ENCODE assay signal across 33 mouse cellular contexts in genomic region chr11:35928453-35928852, GRCm38 (mm10).
"Had no signal": no experiment of that assay in that cellular context is flagged by ENCODE, and none has a peak within 500 bp of the region (broad histone marks: within the 10 kb centered on the region; RNA-seq: fewer than 3 reads in every experiment).

No protein-coding gene starts in this region.

- H3K36me3 ChIP-seq: heart, embryonic 12.5 days; heart, embryonic 13.5 days; heart, embryonic 15.5 days; hindbrain, embryonic 12.5 days; hindbrain, embryonic 13.5 days; hindbrain, embryonic 15.5 days; intestine, embryonic 15.5 days; kidney, embryonic 15.5 days had no signal

- ATAC-seq: hindbrain, embryonic 16.5 days; hindbrain, postnatal 0 days; inflammation-experienced regulatory T-cells, adult 6 months; intestine, embryonic 15.5 days; intestine, embryonic 16.5 days; intestine, postnatal 0 days had no signal

- H3K4me1 ChIP-seq: heart, embryonic 12.5 days; heart, embryonic 15.5 days had no signal

- H3K27ac ChIP-seq: heart, embryonic 10.5 days; heart, embryonic 13.5 days; heart, embryonic 15.5 days; intestine, embryonic 15.5 days; kidney, embryonic 15.5 days; kidney, postnatal 0 days; left cerebral cortex, adult 2 months had no signal

- H3K27me3 ChIP-seq: heart, embryonic 12.5 days; heart, embryonic 13.5 days; heart, embryonic 15.5 days; hindbrain, embryonic 12.5 days; hindbrain, embryonic 13.5 days; hindbrain, embryonic 15.5 days; intestine, embryonic 15.5 days; kidney, embryonic 15.5 days had no signal

- H3K9ac ChIP-seq: heart, embryonic 12.5 days; heart, embryonic 13.5 days; heart, embryonic 15.5 days; hindbrain, embryonic 12.5 days; hindbrain, embryonic 13.5 days; hindbrain, embryonic 15.5 days; intestine, embryonic 15.5 days; kidney, embryonic 15.5 days had no signal

- DNase-seq: heart, postnatal 10 days; heart, postnatal 14 days; heart, postnatal 36 days; heart, postnatal 4 days; kidney, adult 11 months; kidney, adult 18-20 months; kidney, adult 2 months; kidney, adult 8-10 months; kidney, adult 9 months; kidney, postnatal 10 days; kidney, postnatal 14 days; kidney, postnatal 36 days; kidney, postnatal 4 days; layer of hippocampus, adult 9-11 months; layer of hippocampus, postnatal 36 days had no signal

- H3K9me3 ChIP-seq: heart, embryonic 10.5 days; heart, embryonic 13.5 days; heart, embryonic 15.5 days; hindbrain, embryonic 15.5 days; intestine, embryonic 15.5 days; kidney, embryonic 15.5 days had no signal

- H3K4me3 ChIP-seq: heart, embryonic 10.5 days; heart, embryonic 12.5 days; heart, embryonic 13.5 days; heart, embryonic 15.5 days; hindbrain, embryonic 12.5 days; hindbrain, embryonic 13.5 days; hindbrain, embryonic 15.5 days; intestine, embryonic 15.5 days; kidney, embryonic 15.5 days; layer of hippocampus, adult 2 months; left cerebral cortex, adult 2 months had no signal

- H3K4me2 ChIP-seq: heart, embryonic 11.5 days; heart, embryonic 12.5 days; heart, embryonic 13.5 days; heart, embryonic 15.5 days; hindbrain, embryonic 12.5 days; hindbrain, embryonic 13.5 days; hindbrain, embryonic 15.5 days; intestine, embryonic 15.5 days; kidney, embryonic 15.5 days had no signal
